Mouse (Mus musculus) kidney, postnatal 0 days (tissue): ENCODE results near the gene Wdr83os. TPM values are rescaled to one million over a fixed set of nuclear protein-coding genes. Genes with fewer than 3 reads are reported as not detected.

Experiments
- ATAC-seq: fragments of 200-750 bp; cut with Nextera tagmentation; replicated peaks from 2 replicates; pipeline ENCODE4 v1.8.0; 2017; ENCODE audit warnings: low read depth, moderate number of reproducible peaks, moderate TSS enrichment, moderate library complexity; ENCODE audit not compliant: low FRiP score
- DNase-seq: peaks from one replicate; pipeline ENCODE4 v3.0.0-alpha.2; 2016; ENCODE audit warnings: low spot score
- H3K27ac ChIP-seq: fragments of 300-500 bp; sonication (generic); 2 replicates; pipeline ENCODE4 v1.5.1; 2014; ENCODE audit warnings: mild to moderate bottlenecking
- H3K27me3 ChIP-seq: fragments of 300-500 bp; sonication (generic); 2 replicates; pipeline ENCODE4 v1.6.1; 2014; ENCODE audit warnings: low read length, mixed read lengths; ENCODE audit not compliant: insufficient read depth
- H3K36me3 ChIP-seq: fragments of 300-500 bp; sonication (generic); 2 replicates; pipeline ENCODE4 v1.6.1; 2014; ENCODE audit warnings: low read length, mixed read lengths; ENCODE audit not compliant: insufficient read depth
- H3K4me1 ChIP-seq: fragments of 300-500 bp; sonication (generic); replicated peaks from 2 replicates; pipeline ENCODE4 v1.6.1; 2014; ENCODE audit warnings: antibody characterized with exemption, low read length, mixed read lengths; ENCODE audit not compliant: insufficient read depth
- H3K4me2 ChIP-seq: fragments of 300-500 bp; sonication (generic); 2 replicates; pipeline ENCODE4 v1.6.1; 2014; ENCODE audit warnings: mild to moderate bottlenecking, low read length, moderate library complexity, mixed read lengths
- H3K4me3 ChIP-seq: fragments of 300-500 bp; sonication (generic); replicated peaks from 2 replicates; pipeline ENCODE4 v1.5.1; 2014; ENCODE audit warnings: low read depth, low read length
- H3K9ac ChIP-seq: fragments of 300-500 bp; sonication (generic); 2 replicates; pipeline ENCODE4 v1.6.1; 2014; ENCODE audit warnings: low read depth, low read length
- H3K9me3 ChIP-seq: fragments of 300-500 bp; sonication (generic); replicated peaks from 2 replicates; pipeline ENCODE4 v1.6.1; 2016; ENCODE audit warnings: low read length, inconsistent platforms, mixed read lengths
- CTCF ChIP-seq: IDR thresholded peaks from 2 replicates; pipeline ENCODE4 v1.5.1; 2016; ENCODE audit warnings: antibody characterized with exemption, low read depth, mild to moderate bottlenecking, moderate library complexity
- WGBS: fragments of 180-500 bp; shearing (Covaris S2); extraction: QIAGEN DNeasy Blood & Tissue Kit; methylation state at CpG from one replicate; pipeline ENCODE4 v1.1.7; 2014; 5-methylcytosine and 5-hydroxymethylcytosine counted together
- polyA plus RNA-seq: library from polyadenylated mRNA; unstranded; fragments of >200 nt; fragmentation: Nextera tagmentation; extraction: Ambion mirVana; gene quantifications from 2 replicates; pipeline ENCODE4 v1.2.1, GENCODE M21; 2015

Gene Wdr83os
- polyA plus RNA-seq, 1 experiment from 2014 or later = 152 TPM

GRCm38 (mm10) chr8:85071514-85072281 lies 8.8 kb upstream of the Wdr83os start, which contains the start of gene Dhps:
TSS of gene Dhps (plus strand) at chr8:85071757.
- Histone ChIP-seq H3K4me1 (0 out of 2 replicates have a peak, but pooled peaks cover 8% of the 10 kb centered on the region), H3K27me3 (no peaks in the 10 kb centered on the region), H3K9me3 (no peaks in the 10 kb centered on the region), H3K4me2 (peak within 1 kb of the TSS; percentile 71), H3K27ac (peak within 1 kb of the TSS; percentile 99), H3K9ac (peak within 1 kb of the TSS; percentile 93), H3K4me3 (peak within 1 kb of the TSS; percentile 89), H3K36me3 (peaks cover 32% of the 10 kb centered on the region)
- ATAC-seq (peak; percentile 85), DNase-seq (peak; percentile 97)
- TF ChIP-seq CTCF = peak; percentile 34; the same call in 1 of the 2 replicates
- WGBS = under 1% methylated on average over 68 of the region's 68 CpGs

- no peak for ATAC-seq
- 0 out of 2 replicates have a peak, but pooled peaks cover 8% of the 10 kb centered on the region for H3K4me1 ChIP-seq
- 32% methylated on average over 9 of the region's 9 CpGs for WGBS
- H3K9me3 ChIP-seq = no peaks in the 10 kb centered on the region
- H3K27ac ChIP-seq = peak overlapping the region; percentile 99
- no peak for DNase-seq
- H3K9ac ChIP-seq = peak overlapping the region; percentile 93
- H3K4me2 ChIP-seq = peak overlapping the region; percentile 71
- peaks cover 27% of the 10 kb centered on the region for H3K36me3 ChIP-seq
- TF ChIP-seq CTCF = no peak
- peak overlapping the region; percentile 89 for H3K4me3 ChIP-seq
- no peaks in the 10 kb centered on the region for H3K27me3 ChIP-seq
Observed at GRCm38 (mm10) chr8:85072364-85072929, 8.1 kb upstream of the Wdr83os start.

- Histone ChIP-seq H3K36me3 (peaks cover 27% of the 10 kb centered on the region), H3K4me2 (no peak overlapping the region), H3K9me3 (no peaks in the 10 kb centered on the region), H3K27me3 (no peaks in the 10 kb centered on the region), H3K4me1 (0 out of 2 replicates have a peak, but pooled peaks cover 8% of the 10 kb centered on the region), H3K27ac (no peak overlapping the region), H3K9ac (no peak overlapping the region), H3K4me3 (no peak overlapping the region)
- 90% methylated on average over 15 of the region's 15 CpGs for WGBS
- DNase-seq (no peak), ATAC-seq (no peak)
- TF ChIP-seq CTCF = no peak
Observed at GRCm38 (mm10) chr8:85073041-85073612, 7.4 kb upstream of the Wdr83os start.

GRCm38 (mm10) chr8:85074167-85074566 lies 6.4 kb upstream of the Wdr83os start:
- no peak overlapping the region for H3K27ac ChIP-seq
- H3K9ac ChIP-seq = no peak overlapping the region
- peaks cover 25% of the 10 kb centered on the region for H3K36me3 ChIP-seq
- 0 out of 2 replicates have a peak, but pooled peaks cover 8% of the 10 kb centered on the region for H3K4me1 ChIP-seq
- whole genome bisulfite sequencing = 70% methylated on average over 10 of the region's 10 CpGs
- H3K4me2 ChIP-seq = no peak overlapping the region
- ATAC-seq (no peak), DNase-seq (no peak)
- no peaks in the 10 kb centered on the region for H3K9me3 ChIP-seq
- no peak overlapping the region for H3K4me3 ChIP-seq
- TF ChIP-seq CTCF = no peak
- H3K27me3 ChIP-seq = no peaks in the 10 kb centered on the region

- Histone ChIP-seq H3K4me2 (no peak overlapping the region), H3K4me1 (peaks cover 8% of the 10 kb centered on the region; the same call in 1 of the 2 replicates), H3K27ac (no peak overlapping the region), H3K9ac (no peak overlapping the region), H3K4me3 (no peak overlapping the region), H3K27me3 (no peaks in the 10 kb centered on the region), H3K9me3 (no peaks in the 10 kb centered on the region), H3K36me3 (peaks cover 25% of the 10 kb centered on the region)
- no peak for ATAC-seq
- 85% methylated on average over 10 of the region's 10 CpGs for WGBS
- DNase-seq = no peak
- TF ChIP-seq CTCF = no peak
Observed at GRCm38 (mm10) chr8:85074617-85075016, 5.9 kb upstream of the Wdr83os start.

GRCm38 (mm10) chr8:85076001-85076400 lies 4.5 kb upstream of the Wdr83os start:
- Histone ChIP-seq H3K27ac (no peak overlapping the region), H3K9ac (no peak overlapping the region), H3K4me3 (no peak overlapping the region), H3K36me3 (peaks cover 25% of the 10 kb centered on the region), H3K27me3 (no peaks in the 10 kb centered on the region), H3K9me3 (no peaks in the 10 kb centered on the region), H3K4me2 (no peak overlapping the region), H3K4me1 (peaks cover 3% of the 10 kb centered on the region; the same call in 1 of the 2 replicates)
- WGBS = 83% methylated on average over 9 of the region's 9 CpGs
- ATAC-seq (no peak), DNase-seq (peak; percentile 26)
- TF ChIP-seq CTCF = peak; percentile 53
